Mouse (Mus musculus) kidney, adult 2 months (tissue): ENCODE results near the gene Arhgef1. TPM values are rescaled to one million over a fixed set of nuclear protein-coding genes. Genes with fewer than 3 reads are reported as not detected.

Source experiments
- DNase-seq: peaks from one replicate; pipeline ENCODE4 v3.0.0; 2021
- H3K27ac ChIP-seq: fragments of 200-500 bp; 2 replicates; pipeline ENCODE4 v1.5.1; 2012; ENCODE audit warnings: low read depth, low read length, control low read depth, inconsistent platforms; ENCODE audit not compliant: insufficient read depth
- H3K27me3 ChIP-seq: fragments of 200-500 bp; replicated peaks from 2 replicates; pipeline ENCODE4 v1.6.1; 2012; ENCODE audit warnings: mild to moderate bottlenecking, moderate library complexity, low read length, inconsistent platforms; ENCODE audit not compliant: control insufficient read depth, insufficient read depth
- H3K36me3 ChIP-seq: fragments of 200-500 bp; 2 replicates; pipeline ENCODE4 v1.6.1; 2012; ENCODE audit warnings: mild to moderate bottlenecking, moderate library complexity, low read length, inconsistent platforms; ENCODE audit not compliant: control insufficient read depth, insufficient read depth
- H3K4me1 ChIP-seq: fragments of 200-500 bp; 2 replicates; pipeline ENCODE4 v1.6.1; 2011; ENCODE audit warnings: low read length; ENCODE audit not compliant: control insufficient read depth, insufficient read depth
- H3K4me3 ChIP-seq: fragments of 200-500 bp; 2 replicates; pipeline ENCODE4 v1.5.1; 2011; ENCODE audit warnings: mild to moderate bottlenecking, low read depth, low read length, control low read depth; ENCODE audit not compliant: insufficient read depth
- CTCF ChIP-seq: fragments of 200-500 bp; conservative IDR thresholded peaks from 2 replicates; pipeline ENCODE4 v1.5.1; 2011; ENCODE audit warnings: low read depth, mild to moderate bottlenecking, control low read depth, low read length, moderate library complexity, mixed read lengths; ENCODE audit not compliant: insufficient read depth, insufficient read length
- POLR2A ChIP-seq: fragments of 200-500 bp; IDR thresholded peaks from one replicate; pipeline ENCODE4 v1.6.1; 2011; ENCODE audit warnings: low read depth, low read length, control low read depth
- WGBS: fragments of 180-500 bp; shearing (Covaris S2); methylation state at CpG from one replicate; pipeline ENCODE4 v1.1.7; 2018; 5-methylcytosine and 5-hydroxymethylcytosine counted together
- polyA plus RNA-seq: library from polyadenylated mRNA; depleted of rRNA; stranded (reverse); fragments of >200 nt; gene quantifications from 2 replicates; pipeline ENCODE4 v1.2.3, GENCODE M21; 2012

Gene Arhgef1
- polyA plus RNA-seq, 1 experiment, result 111 TPM

- TF ChIP-seq CTCF (no peak), POLR2A (no peak)
- 35% methylated on average over 6 of the region's 6 CpGs for WGBS
- H3K4me3 ChIP-seq, result no peak overlapping the region
- no peak overlapping the region for H3K27ac ChIP-seq
- H3K27me3 ChIP-seq, result no peaks in the 10 kb centered on the region
- no peak for DNase-seq
- H3K36me3 ChIP-seq, result no peaks in the 10 kb centered on the region
- peaks cover 5% of the 10 kb centered on the region; the same call in 1 of the 2 replicates for H3K4me1 ChIP-seq
Measured at GRCm38 (mm10) chr7:24906551-24906950, 3.8 kb downstream of the Arhgef1 start.

GRCm38 (mm10) chr7:24907211-24907748, 4.6 kb downstream of the Arhgef1 start:
- 51% methylated on average over 13 of the region's 13 CpGs for WGBS
- no peak for TF ChIP-seq POLR2A
- no peak for TF ChIP-seq CTCF
- peaks cover 5% of the 10 kb centered on the region; the same call in 1 of the 2 replicates for H3K4me1 ChIP-seq
- no peak overlapping the region for H3K27ac ChIP-seq
- no peak overlapping the region for H3K4me3 ChIP-seq
- DNase-seq, result no peak
- no peaks in the 10 kb centered on the region for H3K27me3 ChIP-seq
- H3K36me3 ChIP-seq, result no peaks in the 10 kb centered on the region

GRCm38 (mm10) chr7:24912480-24912879, 9.8 kb downstream of the Arhgef1 start:
- no peak overlapping the region for H3K27ac ChIP-seq
- H3K27me3 ChIP-seq, result no peaks in the 10 kb centered on the region
- TF ChIP-seq CTCF, result no peak
- no peak for TF ChIP-seq POLR2A
- no peak overlapping the region for H3K4me3 ChIP-seq
- H3K36me3 ChIP-seq, result peaks cover 2% of the 10 kb centered on the region
- no peaks in the 10 kb centered on the region for H3K4me1 ChIP-seq
- 92% methylated on average over 14 of the region's 14 CpGs for WGBS
- no peak for DNase-seq

GRCm38 (mm10) chr7:24918763-24919323, 16.1 kb downstream of the Arhgef1 start:
- Histone ChIP-seq H3K4me3 (no peak overlapping the region), H3K36me3 (peaks cover 4% of the 10 kb centered on the region), H3K27ac (no peak overlapping the region), H3K4me1 (no peaks in the 10 kb centered on the region), H3K27me3 (no peaks in the 10 kb centered on the region)
- 86% methylated on average over 20 of the region's 20 CpGs for WGBS
- DNase-seq, result no peak
- no peak for TF ChIP-seq CTCF
- no peak for TF ChIP-seq POLR2A

GRCm38 (mm10) chr7:24919728-24920127, 17.0 kb downstream of the Arhgef1 start:
- Histone ChIP-seq H3K4me1 (no peaks in the 10 kb centered on the region), H3K36me3 (peaks cover 5% of the 10 kb centered on the region), H3K4me3 (no peak overlapping the region), H3K27ac (no peak overlapping the region), H3K27me3 (no peaks in the 10 kb centered on the region)
- DNase-seq, result no peak
- 76% methylated on average over 9 of the region's 9 CpGs for WGBS
- TF ChIP-seq CTCF, result no peak
- no peak for TF ChIP-seq POLR2A

GRCm38 (mm10) chr7:24930475-24930874, 27.8 kb downstream of the Arhgef1 start:
- Histone ChIP-seq H3K36me3 (no peaks in the 10 kb centered on the region), H3K27ac (no peak overlapping the region), H3K4me3 (no peak overlapping the region), H3K27me3 (no peaks in the 10 kb centered on the region; the same call in 1 of the 2 replicates), H3K4me1 (no peaks in the 10 kb centered on the region)
- TF ChIP-seq POLR2A, result no peak
- no peak for TF ChIP-seq CTCF
- no peak for DNase-seq
- 52% methylated on average over 6 of the region's 6 CpGs for WGBS

GRCm38 (mm10) chr7:24931651-24932050, 28.9 kb downstream of the Arhgef1 start:
- TF ChIP-seq POLR2A, result no peak
- TF ChIP-seq CTCF, result no peak
- no peak overlapping the region for H3K27ac ChIP-seq
- H3K27me3 ChIP-seq, result no peaks in the 10 kb centered on the region; the same call in 1 of the 2 replicates
- WGBS, result under 1% methylated on average over 14 of the region's 15 CpGs
- H3K4me1 ChIP-seq, result no peaks in the 10 kb centered on the region
- DNase-seq, result no peak
- H3K4me3 ChIP-seq, result no peak overlapping the region
- no peaks in the 10 kb centered on the region for H3K36me3 ChIP-seq
